Mouse (Mus musculus) heart, adult 11 months (tissue): ENCODE results near the gene Gm20708.

ENCODE experiments used
- DNase-seq: peaks from one replicate; pipeline ENCODE4 v3.0.0; 2022

Gene Gm20708

DNA sequence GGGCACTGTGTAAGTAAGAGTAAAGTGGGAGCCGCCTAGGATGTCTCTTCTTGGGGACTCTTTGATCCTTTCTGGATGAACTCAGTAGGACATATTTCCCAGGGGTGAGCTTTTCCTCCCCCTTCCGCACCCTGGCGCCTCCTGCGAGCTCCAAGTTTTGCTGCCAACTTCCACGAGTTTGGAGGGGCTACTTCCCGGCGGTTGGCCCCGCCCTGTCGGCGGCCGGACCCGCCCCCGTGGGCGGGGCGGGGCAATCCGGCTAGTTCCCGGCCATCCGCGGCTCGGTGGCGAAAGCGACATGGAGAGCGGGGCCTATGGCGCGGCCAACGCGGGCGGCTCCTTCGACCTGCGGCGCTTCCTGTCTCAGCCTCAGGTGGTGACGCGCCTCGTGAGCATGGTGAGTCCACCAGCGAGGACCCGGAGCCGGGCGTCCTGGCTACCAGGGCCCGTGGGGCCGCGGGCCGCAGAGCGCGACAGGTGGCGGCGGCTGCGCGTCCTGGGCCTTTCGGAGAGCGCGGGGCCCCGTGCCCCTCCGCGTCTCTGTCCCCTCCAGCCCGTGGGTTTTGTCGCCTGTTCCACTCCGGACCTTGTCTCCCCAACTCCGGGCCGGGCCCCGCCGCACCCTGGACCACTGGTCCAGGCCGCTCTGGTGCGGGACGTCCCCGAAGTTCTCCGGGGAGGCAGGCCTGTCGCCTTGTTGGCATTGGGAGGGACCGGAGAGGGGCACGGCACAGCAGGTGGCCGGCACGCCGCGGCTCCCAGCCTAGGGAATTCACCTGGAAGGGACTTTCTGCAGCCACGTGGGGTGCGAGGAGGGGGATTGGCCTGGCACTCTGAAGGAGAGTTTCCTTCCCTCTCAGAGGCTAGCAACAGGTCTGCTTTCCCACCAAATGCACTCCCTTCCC is at the start of gene Gm20708, which contains the start of gene Syngr2:
TSS of gene Gm20708 (plus strand) at position 262 of the 905 bp plus-strand sequence.
TSS of gene Syngr2 (plus strand) at position 262 of the 905 bp plus-strand sequence.
- peak; percentile 98 for DNase-seq

DNA sequence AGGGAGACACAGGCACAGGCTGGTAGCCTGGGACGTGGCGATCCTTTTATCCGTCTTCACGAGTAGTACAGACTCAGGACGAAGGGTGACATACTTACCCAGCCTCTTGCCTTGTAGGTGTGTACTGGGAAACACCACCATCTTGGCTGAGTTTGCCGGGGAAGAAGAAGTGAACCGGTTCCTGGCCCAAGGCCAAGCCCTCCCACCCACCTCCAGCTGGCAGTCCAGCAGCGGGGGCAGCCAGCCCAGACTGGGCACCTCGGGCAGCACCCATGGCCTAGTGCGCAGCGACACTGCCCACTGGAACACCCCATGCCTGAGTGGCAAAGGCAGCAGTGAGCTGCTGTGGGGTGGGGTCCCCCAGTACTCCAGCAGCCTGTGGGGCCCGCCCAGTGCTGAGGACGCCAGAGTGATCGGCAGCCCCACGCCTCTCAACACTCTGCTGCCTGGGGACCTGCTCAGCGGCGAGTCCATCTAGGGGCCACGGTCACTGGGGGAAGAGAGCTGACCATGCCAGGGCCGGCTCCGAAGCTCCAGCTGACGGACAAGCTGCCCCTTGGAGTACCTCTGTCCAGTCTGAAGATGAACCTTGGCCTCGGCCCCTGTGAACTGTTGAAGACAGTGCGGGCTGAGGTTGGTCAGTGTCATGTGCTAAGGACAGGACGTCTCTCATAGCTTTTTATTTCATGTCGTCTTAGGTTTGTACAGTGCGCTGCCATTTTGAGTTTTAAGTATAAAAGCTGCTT is 48.9 kb upstream of the Gm20708 start:
- DNase-seq: peak; percentile 91

DNA sequence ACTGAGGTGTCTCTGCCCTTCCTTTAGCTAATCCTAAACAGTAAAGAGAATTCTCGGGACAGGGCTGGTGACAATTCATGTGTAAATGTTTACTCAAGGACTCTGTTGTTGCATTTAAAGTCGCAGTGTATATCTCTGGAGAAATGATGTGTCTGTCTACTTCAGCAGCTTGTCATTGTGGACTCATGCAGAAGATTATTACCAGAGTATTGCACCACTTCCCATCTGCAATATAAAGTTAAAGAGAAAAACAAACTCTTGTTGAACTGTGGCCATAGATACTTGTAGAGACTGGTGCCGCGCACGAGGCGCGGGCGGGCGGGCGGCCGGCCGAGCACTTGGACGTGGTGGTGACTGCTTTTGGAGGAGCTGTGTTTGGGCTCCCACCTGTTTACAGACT is 47.7 kb upstream of the Gm20708 start:
- no peak for DNase-seq

DNA sequence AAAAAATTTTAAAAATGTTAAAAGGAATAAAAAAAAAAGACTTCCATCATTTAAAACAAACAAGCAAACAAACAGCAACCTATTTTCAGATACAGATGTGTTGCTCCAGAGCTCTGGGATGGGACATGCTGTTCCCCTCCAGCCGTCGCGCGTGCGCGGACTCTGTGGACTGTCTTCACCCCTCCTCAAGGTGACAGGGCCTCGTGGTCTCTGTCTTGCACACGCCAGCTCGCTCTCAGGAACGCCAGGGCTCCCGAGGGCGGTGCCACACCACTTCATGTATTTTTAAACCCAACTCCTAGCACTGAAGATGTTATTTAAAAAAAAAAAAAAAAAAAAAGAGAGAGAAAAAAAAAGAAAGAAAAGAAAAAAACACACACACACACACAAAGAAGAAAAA is 47.2 kb upstream of the Gm20708 start:
- peak; percentile 95 for DNase-seq

DNA sequence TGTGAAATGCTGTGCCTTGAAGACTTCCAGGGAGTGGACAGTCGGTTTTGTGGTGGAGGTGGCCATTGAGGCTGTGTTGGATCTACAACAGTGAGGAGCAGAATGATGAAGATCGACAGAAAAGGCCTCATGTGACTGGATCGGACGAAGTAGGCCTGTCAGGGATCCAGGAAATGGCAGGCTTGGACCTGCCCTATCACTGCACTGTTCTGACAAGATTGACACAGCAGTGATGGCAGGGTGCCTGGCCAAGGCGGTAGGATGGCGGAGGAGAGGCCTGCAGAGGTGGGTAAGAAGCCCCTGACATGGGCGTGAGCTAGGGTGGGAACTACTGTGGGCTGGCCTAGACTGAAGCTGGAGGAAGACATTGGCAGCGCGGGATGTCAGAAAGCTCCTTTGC is 45.1 kb upstream of the Gm20708 start:
- DNase-seq: peak; percentile 94

DNA sequence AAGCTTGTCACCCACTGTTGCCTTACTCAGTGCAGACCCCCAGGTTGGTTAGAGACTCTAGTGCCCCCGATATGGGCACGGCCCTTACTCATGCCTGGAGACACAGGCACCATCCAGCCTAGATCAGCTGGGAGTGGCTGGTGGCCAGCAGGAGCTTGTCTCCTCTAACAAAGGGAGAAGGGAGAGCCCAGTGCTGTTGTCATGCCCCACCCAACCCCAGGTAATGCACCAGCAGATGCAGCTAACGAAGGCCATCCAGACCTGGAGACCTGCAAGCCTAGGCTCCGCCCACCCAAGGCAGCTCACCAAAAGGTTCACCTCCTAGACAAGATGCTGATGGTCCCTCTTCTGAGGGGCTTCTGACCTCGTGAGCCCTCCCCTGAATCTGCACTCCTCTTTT is 44.1 kb upstream of the Gm20708 start:
- DNase-seq: peak; percentile 91

DNA sequence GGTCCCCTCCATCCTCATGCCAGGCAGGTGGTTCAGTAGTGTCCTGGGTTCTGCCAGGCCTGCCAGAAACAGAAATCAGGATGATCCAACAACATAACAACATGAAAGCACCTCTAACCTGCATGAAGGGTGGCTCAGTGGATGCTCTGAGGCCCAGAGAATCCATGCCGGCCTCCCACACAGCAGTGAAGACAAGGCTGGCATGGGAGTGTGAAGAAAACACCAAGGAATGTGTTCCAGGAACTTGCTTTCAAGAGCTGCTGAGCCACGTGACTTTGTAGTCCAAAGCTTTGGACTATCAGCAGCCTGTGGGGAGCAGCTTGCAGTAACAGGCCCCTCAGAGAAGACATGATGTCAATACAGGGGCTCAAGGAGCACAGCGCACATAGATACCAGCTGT is 43.2 kb upstream of the Gm20708 start:
- no peak for DNase-seq

DNA sequence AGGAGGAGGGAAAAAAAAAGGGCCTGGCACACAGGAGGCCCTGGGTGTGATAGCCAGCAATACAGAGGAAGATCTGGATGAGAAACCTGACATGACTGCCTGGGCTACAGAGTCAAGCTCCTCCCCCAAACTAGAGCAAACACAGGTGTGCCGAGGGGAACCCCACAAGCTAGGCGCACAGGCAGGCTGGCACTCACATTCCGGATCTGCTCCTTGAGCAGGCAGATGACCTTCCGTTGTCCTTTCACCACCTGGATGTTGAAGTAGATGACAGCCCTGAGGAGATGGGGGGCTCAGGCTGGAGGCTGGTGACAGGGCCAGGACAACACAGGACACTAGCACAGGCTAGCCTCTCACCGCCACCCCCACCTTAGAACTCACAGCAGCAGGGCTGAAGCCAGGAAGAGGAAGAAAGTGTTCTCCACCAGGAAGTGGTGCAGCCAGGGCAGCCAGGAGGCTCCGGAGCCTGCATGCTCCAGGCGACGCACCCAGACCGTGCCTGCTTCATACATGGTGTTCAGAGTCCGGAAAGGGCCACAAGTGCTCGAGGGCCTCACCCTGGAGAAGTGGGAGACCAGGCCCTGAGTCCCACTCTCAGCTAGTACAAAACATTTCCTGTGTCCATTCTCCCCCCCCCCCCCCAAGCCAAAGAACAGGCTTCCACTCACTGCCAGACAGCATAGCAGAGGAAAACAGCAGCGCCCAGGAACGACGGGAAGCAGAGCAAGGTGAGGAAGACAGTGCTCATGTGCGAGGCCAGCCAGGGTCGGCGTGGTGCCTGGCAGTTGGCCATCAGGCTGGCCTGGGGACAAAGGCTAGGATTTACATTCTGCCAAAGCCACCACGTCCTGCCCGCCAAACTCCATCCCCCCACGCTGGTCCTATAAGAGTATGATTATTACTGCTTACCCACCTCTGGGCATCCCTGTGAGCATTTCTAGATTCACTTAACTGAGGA is 40.5 kb upstream of the Gm20708 start:
- peak; percentile 91 for DNase-seq

DNA sequence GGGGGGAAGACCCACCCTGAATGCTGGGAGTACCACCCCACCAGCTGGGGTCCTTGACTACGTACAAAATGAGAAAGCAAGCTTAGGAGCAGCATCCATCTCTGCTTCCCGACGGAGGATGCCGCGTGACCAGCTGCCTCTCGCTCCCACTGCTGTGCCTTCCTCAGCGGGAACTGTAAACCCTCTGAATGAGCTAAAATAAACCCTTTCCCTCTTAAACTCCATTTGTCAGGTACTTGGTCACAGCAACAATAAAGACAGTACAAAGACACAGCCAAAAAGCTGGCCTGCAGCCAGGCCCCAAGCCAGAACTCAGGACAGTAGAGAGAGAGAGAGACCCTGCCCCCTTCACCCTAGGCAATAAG is 39.8 kb upstream of the Gm20708 start:
- no peak for DNase-seq

DNA sequence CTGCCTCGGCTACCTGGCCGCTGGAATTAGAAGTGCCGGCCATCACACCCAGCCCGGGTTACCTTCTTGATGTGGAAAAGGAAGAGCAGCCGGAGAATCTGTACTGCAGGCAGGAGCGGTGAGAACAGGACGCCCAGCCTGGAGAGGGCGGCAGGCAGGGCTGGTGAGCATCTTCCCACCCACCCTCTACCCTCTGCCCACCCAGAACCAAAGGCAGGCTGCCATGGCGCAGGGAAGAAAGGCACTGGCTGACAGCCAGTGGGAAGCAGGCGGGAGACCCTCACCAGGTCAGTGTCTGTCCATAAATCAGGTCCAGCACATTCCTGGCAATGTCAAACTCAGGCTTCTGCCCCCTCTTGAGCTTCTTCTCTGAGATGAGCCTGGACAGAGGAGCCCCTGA is 39.1 kb upstream of the Gm20708 start:
- no peak for DNase-seq

DNA sequence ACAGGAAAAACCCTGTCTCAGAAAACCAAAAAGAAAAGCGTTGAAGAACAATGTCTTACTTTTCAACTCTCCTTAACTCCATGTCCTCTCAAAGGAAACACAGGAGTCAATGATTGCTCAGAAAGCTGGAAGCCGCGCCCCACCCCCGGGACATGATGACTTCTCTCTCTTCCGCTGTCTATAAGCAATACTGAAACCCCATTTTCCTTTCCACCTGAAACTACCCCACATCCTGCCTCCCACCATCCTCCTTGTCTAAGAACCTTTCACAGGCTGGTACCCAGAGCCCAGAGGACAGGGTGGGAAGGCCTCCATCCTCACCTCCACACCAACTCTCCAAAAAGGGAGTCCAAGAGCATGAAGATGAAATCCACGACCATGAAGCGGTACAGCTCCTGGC is 37.1 kb upstream of the Gm20708 start:
- DNase-seq: no peak

DNA sequence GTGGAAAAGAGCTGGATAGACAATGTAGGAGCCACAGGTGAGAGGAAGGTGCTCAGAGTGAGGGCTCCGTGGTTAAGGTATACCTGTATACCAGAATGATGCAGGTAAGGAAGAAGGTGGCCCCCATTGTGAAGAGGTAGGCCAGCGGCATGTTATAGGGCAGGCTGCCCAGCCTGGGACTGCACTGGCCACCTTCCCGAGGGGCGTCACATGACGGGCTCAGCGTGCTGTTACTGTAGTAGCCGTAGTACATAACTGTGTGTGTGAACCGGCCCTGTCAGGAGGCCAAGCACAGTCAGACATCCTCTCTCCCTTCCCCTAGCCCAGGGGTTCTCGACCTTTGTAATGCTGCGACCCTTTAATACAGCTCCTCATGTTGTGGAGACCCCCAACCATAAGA is 34.5 kb upstream of the Gm20708 start:
- DNase-seq: peak; percentile 95

DNA sequence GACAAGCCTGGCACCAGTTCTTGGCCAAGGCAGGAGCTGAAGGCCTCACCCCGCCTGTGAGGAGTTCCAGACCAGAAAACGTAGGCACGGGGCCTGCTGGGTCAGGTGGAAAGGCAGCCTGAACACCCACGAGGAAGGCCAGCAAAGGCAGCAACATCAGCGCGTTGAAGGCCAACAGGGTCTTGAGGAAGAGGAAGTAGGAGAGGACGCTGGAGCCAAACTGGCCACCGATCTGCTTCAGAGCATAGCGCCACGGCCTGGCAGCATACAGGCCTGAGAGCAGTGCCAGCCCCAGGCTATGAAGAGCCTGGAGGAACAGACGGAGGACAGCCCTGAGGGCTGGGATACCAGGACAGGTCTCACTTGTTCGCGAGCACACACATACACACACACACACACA is 33.9 kb upstream of the Gm20708 start:
- DNase-seq: peak; percentile 91

DNA sequence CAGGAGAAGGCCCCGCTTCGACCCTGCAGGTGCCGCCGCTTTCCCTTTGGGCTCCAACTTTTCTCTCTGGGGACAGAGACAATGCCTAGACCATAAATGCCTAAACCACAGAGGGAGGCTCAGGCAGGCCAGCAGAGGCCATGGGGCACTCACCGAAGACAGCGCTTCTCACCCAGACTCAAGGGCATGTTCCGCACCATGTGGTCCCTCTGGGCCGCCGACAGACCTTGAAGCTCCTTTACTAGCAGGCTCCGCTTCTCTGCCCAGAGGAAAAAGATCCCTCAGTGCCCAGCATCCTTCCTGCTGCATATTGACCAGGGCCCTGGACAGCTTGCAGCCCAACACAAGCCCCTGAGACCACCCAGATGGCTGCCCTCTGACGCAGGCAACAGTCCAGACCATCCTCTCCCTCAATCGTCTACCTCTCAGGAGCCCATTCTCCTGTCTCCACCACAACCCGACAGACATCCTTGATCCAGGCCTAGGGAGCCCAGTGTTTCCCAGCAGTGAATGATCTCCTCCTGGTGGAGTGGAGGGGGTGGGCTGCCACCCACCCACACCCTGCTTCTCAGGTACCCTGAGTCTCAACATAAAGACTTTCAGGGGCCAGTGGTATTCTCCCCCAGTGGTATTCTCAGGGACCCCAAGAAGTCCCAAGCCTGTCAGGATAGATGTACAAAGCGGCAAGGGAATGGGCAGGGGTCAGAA is 33.2 kb upstream of the Gm20708 start:
- peak; percentile 91 for DNase-seq

DNA sequence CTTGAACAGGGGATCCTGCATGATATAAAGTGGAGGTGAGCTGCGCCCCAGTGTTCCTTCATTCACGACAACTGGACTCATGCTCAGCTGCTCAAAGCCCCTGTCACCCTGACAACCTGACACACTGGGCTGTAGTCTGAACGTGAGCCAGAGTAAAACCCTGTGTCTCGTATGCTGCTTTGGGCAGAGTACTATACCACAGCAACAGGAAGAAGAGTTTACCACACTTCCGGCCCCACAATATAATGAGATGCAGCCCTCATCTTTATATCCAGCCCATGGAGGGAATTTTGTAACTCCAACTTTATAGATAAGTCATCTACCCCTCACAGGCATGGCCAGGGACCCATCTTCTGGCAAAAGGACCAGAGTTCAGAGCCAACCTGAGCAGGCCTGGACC is 32.4 kb upstream of the Gm20708 start:
- DNase-seq: no peak

DNA sequence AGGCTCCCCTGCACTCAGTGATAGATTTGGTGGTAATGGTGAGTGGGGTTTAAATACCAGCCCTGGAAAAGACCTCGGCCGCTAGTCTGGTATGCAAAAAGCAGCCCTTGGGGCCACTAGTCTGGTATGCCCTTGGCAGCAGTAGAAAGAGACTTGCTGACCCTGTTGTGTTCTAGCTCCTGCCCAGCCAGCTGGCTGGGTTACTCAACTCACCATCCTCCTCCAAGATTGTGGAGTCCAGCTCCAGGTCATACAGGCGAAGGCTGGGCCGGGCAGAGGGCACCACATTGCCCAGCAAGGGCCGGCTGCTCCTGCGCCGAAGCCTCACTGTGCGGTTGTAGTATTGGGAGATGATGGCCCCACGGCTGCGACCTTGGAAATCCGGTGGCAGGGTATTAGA is 31.4 kb upstream of the Gm20708 start:
- peak; percentile 92 for DNase-seq

DNA sequence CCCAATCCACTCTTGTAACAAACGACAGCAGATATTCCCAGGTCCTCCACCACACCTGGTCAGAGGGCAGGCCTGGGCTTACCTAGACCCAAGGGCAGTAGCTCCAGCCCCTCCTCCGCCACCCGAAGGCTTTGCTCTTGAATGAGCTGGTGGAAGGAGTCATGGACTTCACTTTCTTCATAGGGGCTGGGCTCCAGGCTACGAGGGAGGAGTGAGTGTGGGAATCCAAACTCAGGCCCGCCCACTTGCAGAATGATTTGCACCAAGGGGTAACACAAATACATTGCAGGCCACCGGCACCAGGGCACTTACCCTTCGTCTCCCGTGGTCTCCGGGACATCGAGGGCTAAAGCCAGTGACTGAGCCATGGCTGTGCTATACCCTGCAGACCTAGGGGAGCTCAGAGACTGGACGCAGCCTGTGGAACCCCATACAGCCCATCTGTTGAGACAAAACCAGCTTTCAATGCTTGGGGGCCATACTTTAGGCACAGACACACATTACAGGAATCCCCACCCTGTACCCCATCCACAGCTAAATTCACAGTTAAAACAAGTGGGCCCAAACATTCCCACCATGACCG is 30.5 kb upstream of the Gm20708 start:
- DNase-seq: peak; percentile 96

DNA sequence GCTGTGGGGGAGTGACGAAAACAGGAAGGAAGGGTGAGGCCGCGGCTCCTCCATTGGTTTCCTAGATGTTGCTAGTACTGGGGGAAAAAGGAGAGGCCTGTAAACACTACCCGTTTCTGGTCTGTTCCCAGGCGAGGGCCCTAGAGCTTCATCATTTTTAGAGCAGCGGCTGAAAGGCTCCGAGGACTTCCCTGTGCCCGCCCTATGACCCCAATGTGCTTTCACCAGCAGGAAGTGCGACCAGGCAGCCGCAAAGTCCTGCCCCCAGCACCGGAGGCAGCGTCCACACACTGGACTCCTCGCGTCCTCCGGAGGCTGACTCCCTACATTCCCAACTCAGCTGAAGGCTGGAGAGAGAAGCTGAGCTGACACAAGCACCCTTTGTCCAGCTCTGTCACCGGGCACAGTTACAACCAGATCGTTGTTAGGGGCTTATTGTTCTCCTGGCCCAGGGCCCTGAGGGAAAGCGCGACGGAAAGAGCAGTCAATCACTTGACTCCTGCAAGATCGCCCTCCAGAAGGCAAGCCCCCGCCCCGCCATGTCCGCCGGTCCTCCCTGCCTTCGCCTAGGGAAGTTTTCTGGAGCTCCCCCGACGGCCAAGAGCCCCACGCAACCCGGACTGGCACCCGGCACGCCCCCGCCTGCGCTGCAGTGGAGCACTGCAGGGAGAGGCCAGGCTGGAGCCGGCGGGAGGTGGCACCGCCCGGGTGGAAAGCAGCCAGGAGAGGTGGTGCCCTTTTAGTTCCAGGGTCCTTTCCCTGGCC is 29.9 kb upstream of the Gm20708 start:
- peak; percentile 99 for DNase-seq

DNA sequence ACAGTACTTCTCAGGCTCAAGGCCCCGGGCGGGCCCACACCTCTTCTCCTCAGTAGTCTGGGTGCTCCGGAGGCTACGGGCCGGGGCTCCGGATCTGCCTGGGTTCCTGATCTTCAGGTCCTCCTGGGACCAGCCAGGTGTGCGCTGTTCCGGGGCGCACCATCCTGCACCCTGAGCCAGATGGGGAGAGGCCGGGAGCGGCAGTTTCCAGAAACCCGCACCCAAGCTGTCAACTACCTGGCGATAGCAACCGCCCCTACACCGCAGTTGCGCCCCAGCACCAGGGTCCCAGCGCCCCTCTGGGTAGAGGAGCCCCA is 29.3 kb upstream of the Gm20708 start:
- DNase-seq: no peak

DNA sequence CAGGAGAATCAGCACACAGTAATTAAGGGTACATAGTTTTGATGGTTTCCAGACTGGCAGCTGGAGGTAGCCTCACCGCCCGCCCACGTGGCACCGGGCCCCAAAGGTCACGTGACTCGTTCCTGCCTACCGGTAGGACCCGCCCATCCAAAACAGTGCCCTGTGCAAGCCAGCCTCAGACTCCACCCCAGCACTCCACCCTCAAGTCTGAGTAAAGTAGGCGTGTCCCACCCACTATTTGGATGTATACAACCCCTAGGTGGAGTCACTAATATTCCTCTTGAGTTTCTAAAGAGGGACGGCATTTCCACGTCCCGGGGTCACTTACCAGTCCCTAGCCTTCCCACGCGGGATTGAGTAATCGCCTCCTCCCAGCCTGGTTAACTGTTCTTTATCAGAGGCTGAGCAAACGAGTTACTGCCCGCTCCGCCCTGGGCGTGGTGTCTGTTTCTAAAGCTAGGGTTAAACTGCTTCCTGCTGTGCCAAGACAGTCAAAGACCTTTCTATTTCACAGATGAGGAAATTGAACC is 28.8 kb upstream of the Gm20708 start:
- peak; percentile 99 for DNase-seq
